Mouse (Mus musculus) Patski (cell line): Measurements from ENCODE around the gene Meox1. TPM values are rescaled to one million over a fixed set of nuclear protein-coding genes. Genes with fewer than 3 reads are reported as not detected.

Experiments used
- ATAC-seq: fragments of 100-300 bp; one replicate; pipeline ENCODE4 v1.8.0; 2021
- CTCF ChIA-PET: fragments of 350-600 bp; sonication (Branson Sonifier 250); formaldehyde crosslinking; loops from one replicate; lab custom pipeline; 2022; ENCODE audit warnings: inconsistent platforms; lab: Charles Lee
- POLR2A ChIA-PET: fragments of 350-600 bp; sonication (Branson Sonifier 250); formaldehyde crosslinking; loops from one replicate; lab custom pipeline; 2022; ENCODE audit warnings: antibody characterized with exemption, inconsistent platforms; lab: Charles Lee
- DNase-seq: peaks from one replicate; pipeline ENCODE4 v3.0.0-alpha.2; 2011; ENCODE audit warnings: low read depth, low spot score
- H3K27me3 ChIP-seq: fragments of 371-371 bp; one replicate; pipeline ENCODE4 v1.5.1; 2021
- CTCF ChIP-seq: fragments of 100-300 bp; IDR thresholded peaks from one replicate; pipeline ENCODE4 v1.5.1; 2021
- in situ Hi-C: fragments of 300-500 bp; cut with MboI; formaldehyde crosslinking; loops from 3 replicates; pipeline ENCODE4 v1.11.1; 2018; ENCODE audit warnings: low pct_unique_long_range_greater_than_20kb, mixed read lengths
- polyA plus RNA-seq: library from polyadenylated mRNA; unstranded; gene quantifications from one replicate; pipeline ENCODE4 v1.2.3, GENCODE M21; 2021

Gene Meox1
- polyA plus RNA-seq, 1 experiment from 2014 or later, result 0.06 TPM

DNA sequence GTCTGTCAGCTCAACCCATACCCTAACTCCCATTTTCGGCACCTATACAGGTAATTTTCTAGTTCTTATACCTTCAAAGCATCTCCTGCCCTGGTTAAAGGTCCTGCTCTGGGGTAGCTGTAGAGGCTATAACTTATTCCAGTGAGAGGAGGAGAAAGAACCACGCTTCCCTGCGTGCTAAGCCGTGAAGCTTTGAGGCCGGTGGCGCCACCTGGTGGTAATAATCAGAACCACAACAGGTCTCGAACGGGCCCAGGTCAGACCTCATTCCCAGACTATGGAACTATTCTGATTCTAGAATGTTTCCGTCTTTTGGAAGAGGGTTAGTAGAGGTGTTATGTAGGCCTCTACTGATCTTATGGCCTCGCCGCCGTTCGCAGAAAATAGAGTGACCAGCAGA lies 10.9 kb upstream of the Meox1 start:
- DNase-seq, result no peak
- in situ Hi-C loops, result loop anchor here (5.0 kb wide), 2 partner anchors 88 to 148 kb away; no protein-coding TSS in a partner anchor
- H3K27me3 ChIP-seq, result no peaks in the 10 kb centered on the region
- ChIA-PET POLR2A (interaction anchor here (0.6 to 1.6 kb wide), 3 partner anchors 61 to 91 kb away, joined by 3 to 8 read pairs (median 4); no protein-coding TSS in a partner anchor), CTCF (interaction anchor here (0.8 to 9.8 kb wide), 7 partner anchors 9 to 117 kb away, joined by 3 to 239 read pairs (median 4); no protein-coding TSS in a partner anchor)
- TF ChIP-seq CTCF, result peak; percentile 92
- no peak for ATAC-seq

DNA sequence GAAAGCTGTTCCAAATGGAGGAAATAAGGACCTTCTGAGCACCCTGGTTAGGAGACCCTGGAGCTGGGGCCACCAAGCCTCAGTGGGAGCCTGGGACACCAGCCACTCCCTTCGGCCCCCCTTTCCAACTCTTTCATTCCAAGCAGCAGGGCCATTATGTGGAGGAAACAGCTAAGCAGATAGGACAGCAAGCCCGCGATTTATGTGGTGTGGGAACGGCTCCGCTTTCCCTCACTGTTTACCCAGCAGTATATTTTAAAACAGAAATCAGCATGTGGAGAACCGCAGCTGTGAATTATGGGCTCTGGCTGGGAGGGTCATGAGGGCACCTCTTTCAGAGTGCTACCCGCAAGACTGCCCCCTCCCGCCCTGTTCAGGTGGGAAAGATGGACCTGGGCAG lies 7.1 kb upstream of the Meox1 start:
- ChIA-PET CTCF (interaction anchor here (1.0 to 1.1 kb wide), 2 partner anchors 12 to 88 kb away, joined by 3 to 4 read pairs; no protein-coding TSS in a partner anchor), POLR2A (no interaction called here)
- in situ Hi-C loops, result no loop called here
- peaks cover 6% of the 10 kb centered on the region for H3K27me3 ChIP-seq
- no peak for TF ChIP-seq CTCF
- DNase-seq (no peak), ATAC-seq (no peak)

DNA sequence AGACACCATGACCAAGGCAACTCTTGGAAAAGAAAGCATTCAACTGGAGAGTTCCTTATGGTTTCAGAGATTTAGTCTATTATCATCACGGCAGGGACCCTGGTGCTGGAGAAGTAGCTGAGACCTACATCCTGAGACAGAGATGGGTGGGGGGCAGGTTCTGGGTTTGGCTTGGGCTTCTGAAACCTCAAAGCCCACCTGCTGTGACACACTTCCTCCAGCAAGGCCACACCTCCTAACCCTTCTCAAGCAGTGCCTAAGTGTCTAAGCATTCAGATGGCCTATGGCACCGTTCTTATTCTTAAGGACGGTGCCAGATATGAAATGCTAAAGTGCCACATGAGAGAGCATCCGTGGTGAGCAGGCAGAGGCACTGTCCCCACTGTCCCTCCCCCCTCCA lies 4.2 kb upstream of the Meox1 start:
- TF ChIP-seq CTCF, result no peak
- POLR2A ChIA-PET, result no interaction called here
- CTCF ChIA-PET, result interaction anchor here (1.1 to 2.8 kb wide), 4 partner anchors 11 to 85 kb away, joined by 3 to 11 read pairs (median 6); no protein-coding TSS in a partner anchor
- ATAC-seq (no peak), DNase-seq (no peak)
- peaks cover 10% of the 10 kb centered on the region for H3K27me3 ChIP-seq
- in situ Hi-C loops, result no loop called here

DNA sequence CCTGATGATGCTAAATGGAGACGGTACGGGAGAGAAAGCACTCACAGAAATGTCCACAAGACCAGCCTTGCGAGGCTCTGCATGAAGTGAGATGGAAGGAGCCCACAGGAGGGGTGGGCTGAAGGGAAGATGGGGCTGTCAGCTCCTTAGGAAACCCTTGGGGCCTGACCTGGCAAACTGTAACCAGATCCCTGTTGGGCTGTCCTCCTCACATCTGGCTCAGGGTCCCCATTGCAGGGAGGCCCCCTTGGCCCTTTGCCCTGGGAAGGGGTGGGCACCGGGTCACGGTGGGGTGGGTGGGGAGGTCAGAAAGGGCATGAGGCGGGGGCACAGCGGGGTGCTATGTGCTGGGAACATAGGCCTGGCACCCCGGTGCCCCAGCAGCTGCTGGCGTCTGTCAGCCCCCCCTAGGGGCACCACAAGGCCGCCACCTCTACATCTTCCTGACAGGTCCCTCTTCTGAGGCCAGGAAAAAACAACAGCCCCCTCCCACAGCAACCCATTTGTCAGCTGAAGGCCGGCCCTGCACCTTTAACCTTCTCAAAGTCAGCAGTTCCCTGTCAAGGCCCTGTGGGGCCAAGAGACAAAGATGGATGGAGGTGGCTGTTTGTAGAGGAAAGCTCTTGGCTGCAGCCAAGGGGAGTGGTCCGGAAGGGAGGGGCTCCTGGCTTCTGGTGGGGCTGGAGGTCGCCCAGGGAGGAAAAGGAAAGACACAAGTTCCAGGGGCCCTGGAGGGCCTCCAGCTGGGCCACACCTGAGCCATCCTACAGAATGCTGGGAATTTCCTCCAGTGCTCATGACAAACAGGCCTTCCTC lies 2.6 kb upstream of the Meox1 start:
- CTCF ChIA-PET, result interaction anchor here (1.0 to 2.8 kb wide), 4 partner anchors 8 to 83 kb away, joined by 3 to 11 read pairs (median 6); no protein-coding TSS in a partner anchor
- DNase-seq (no peak), ATAC-seq (no peak)
- in situ Hi-C loops, result no loop called here
- no peak for TF ChIP-seq CTCF
- POLR2A ChIA-PET, result interaction anchor here (1.2 kb wide), 1 partner anchor 13 kb away, joined by 3 read pairs; no protein-coding TSS in a partner anchor
- H3K27me3 ChIP-seq, result peaks cover 15% of the 10 kb centered on the region

- ChIA-PET CTCF (no interaction called here), POLR2A (no interaction called here)
- TF ChIP-seq CTCF, result no peak
- in situ Hi-C loops, result no loop called here
- H3K27me3 ChIP-seq, result peaks cover 23% of the 10 kb centered on the region
- DNase-seq (no peak), ATAC-seq (no peak)
Measured at GRCm38 (mm10) chr11:101893560-101893959, 614 bp downstream of the Meox1 start.

GRCm38 (mm10) chr11:101891451-101891850 lies 2.7 kb downstream of the Meox1 start:
- ChIA-PET CTCF (interaction anchor here (0.7 to 1.6 kb wide), 2 partner anchors 14 to 77 kb away, joined by 3 to 4 read pairs; no protein-coding TSS in a partner anchor), POLR2A (interaction anchor here (0.6 kb wide), 1 partner anchor 12 kb away, joined by 3 read pairs; no protein-coding TSS in a partner anchor)
- H3K27me3 ChIP-seq, result peaks cover 17% of the 10 kb centered on the region
- no peak for TF ChIP-seq CTCF
- ATAC-seq, result no peak
- in situ Hi-C loops, result no loop called here
- no peak for DNase-seq

DNA sequence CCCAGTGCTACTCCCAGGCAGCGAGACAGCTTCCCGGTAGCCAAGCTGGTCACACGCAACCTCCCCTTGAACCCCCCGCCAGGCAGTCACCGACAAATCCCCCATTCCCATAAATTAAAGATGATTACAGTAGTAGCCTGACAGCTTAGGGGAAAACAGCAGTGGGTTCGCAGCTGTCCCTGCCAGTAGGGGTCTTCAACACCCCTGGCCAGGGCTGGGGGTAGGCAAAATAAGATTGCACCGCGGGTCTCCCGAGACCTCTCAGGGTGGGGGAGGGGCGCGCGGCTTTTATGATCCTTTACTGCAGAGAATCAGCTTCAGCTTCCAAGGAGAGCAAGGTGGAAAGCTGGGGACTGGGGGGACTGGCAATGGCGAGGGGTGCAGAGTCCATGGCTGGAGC lies 4.4 kb downstream of the Meox1 start:
- TF ChIP-seq CTCF, result no peak
- CTCF ChIA-PET, result interaction anchor here (1.3 kb wide), 1 partner anchor 76 kb away, joined by 3 read pairs; no protein-coding TSS in a partner anchor
- DNase-seq (no peak), ATAC-seq (no peak)
- in situ Hi-C loops, result no loop called here
- peaks cover 17% of the 10 kb centered on the region for H3K27me3 ChIP-seq
- POLR2A ChIA-PET, result no interaction called here

DNA sequence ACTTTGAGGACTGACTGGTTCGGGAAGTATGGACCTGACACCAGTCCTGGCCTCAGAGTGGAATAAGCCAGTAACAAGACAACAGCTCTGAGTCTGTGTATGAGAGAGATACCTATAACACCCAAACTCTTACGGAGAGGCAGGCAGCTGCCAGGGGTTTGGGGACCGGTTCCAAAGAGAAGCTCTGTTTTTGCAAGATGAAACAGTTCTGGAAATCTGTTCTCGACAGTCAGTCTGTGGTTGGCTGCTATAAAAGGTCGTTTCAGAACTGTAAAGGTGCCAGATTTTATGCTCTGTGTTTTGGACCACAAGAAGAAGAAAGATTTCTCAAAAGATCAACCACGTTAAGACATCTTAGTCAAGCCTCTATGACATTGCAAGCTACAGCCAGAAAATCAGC lies 5.4 kb downstream of the Meox1 start:
- POLR2A ChIA-PET, result no interaction called here
- no peak for DNase-seq
- in situ Hi-C loops, result no loop called here
- no peak for ATAC-seq
- H3K27me3 ChIP-seq, result peaks cover 17% of the 10 kb centered on the region
- CTCF ChIA-PET, result interaction anchor here (0.6 to 1.1 kb wide), 3 partner anchors 13 to 80 kb away, joined by 3 read pairs; no protein-coding TSS in a partner anchor
- no peak for TF ChIP-seq CTCF

DNA sequence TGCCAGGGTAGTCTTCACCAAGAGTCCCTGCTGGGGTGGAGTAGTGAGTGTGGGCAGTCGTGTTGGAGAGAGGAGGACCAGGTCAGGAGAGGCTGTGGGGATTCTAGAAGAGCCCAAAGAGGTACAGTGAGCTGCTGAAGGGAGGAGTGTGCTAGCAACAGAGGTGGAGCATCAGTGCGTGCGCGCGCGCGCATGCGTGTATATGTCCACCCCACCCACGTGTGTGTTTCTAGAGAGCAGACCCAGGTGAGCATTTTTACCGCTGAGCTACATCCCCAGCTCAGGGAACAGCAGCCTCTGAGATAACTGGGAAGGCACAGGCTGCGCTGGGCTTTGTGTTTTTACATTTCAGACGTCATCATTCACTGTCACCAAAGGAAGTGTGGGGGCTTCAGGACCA lies 7.7 kb downstream of the Meox1 start:
- POLR2A ChIA-PET, result no interaction called here
- DNase-seq (no peak), ATAC-seq (no peak)
- in situ Hi-C loops, result no loop called here
- CTCF ChIA-PET, result interaction anchor here (1.1 kb wide), 1 partner anchor 11 kb away, joined by 3 read pairs; no protein-coding TSS in a partner anchor
- peaks cover 4% of the 10 kb centered on the region for H3K27me3 ChIP-seq
- no peak for TF ChIP-seq CTCF

GRCm38 (mm10) chr11:101885881-101886319 lies 8.3 kb downstream of the Meox1 start:
- no peak for TF ChIP-seq CTCF
- CTCF ChIA-PET, result interaction anchor here (1.1 kb wide), 1 partner anchor 12 kb away, joined by 3 read pairs; no protein-coding TSS in a partner anchor

More at GRCm38 (mm10) chr11:101885881-101886319, 8.3 kb downstream of the Meox1 start:
- DNase-seq (no peak), ATAC-seq (no peak)
- H3K27me3 ChIP-seq, result peaks cover 3% of the 10 kb centered on the region
- in situ Hi-C loops, result no loop called here
- POLR2A ChIA-PET, result no interaction called here
